Mouse (Mus musculus): ENCODE measurements at regions not wholly inside any gene's neighbourhood (a gene's known extent, or its start where the extent isn't known, plus 50 kb on each side); places are given as distances from the start of the nearest gene placed in this dataset.
"Not testable (repeated sequence)": the region's sequence is repeated elsewhere in the genome, so short reads cannot be mapped to it uniquely, and the experiment has no call there.

GRCm38 (mm10) chr6:7120136-7120535 lies 164.3 kb downstream of the Sdhaf3 start:
- DNase-seq (ENCODE audit: low spot score), result peak; percentile 42

- DNase-seq (ENCODE audit: low spot score), result no peak
Observed at GRCm38 (mm10) chr6:7133042-7133441, 177.2 kb downstream of the Sdhaf3 start.

- no peak for DNase-seq (ENCODE audit: low spot score)
Observed at GRCm38 (mm10) chr6:7134062-7134461, 178.3 kb downstream of the Sdhaf3 start.

- no peak for DNase-seq (ENCODE audit: low spot score)
Observed at GRCm38 (mm10) chr6:7134888-7135287, 179.1 kb downstream of the Sdhaf3 start.

- DNase-seq (ENCODE audit: low spot score), result no peak
Observed at GRCm38 (mm10) chr6:7181711-7182110, 225.9 kb downstream of the Sdhaf3 start.

- no peak for DNase-seq (ENCODE audit: low spot score)
Observed at GRCm38 (mm10) chr6:7199046-7199599, 243.3 kb downstream of the Sdhaf3 start.

GRCm38 (mm10) chr6:7215880-7216279 lies 260.1 kb downstream of the Sdhaf3 start:
- DNase-seq (ENCODE audit: low spot score), result no peak

GRCm38 (mm10) chr6:7252286-7252685 lies 296.5 kb downstream of the Sdhaf3 start:
- no peak for DNase-seq (ENCODE audit: low spot score)

- DNase-seq (ENCODE audit: low spot score), result no peak
Observed at GRCm38 (mm10) chr6:7277431-7277830, 277.2 kb upstream of the Tac1 start.

GRCm38 (mm10) chr6:7306956-7307355 lies 247.7 kb upstream of the Tac1 start:
- DNase-seq (ENCODE audit: low spot score), result no peak

- no peak for DNase-seq (ENCODE audit: low spot score)
Observed at GRCm38 (mm10) chr6:7313496-7313895, 241.2 kb upstream of the Tac1 start.

- no peak for DNase-seq (ENCODE audit: low spot score)
Observed at GRCm38 (mm10) chr6:7326974-7327373, 227.7 kb upstream of the Tac1 start.

GRCm38 (mm10) chr6:7356634-7357033 lies 198.0 kb upstream of the Tac1 start:
- no peak for DNase-seq (ENCODE audit: low spot score)

- no peak for DNase-seq (ENCODE audit: low spot score)
Observed at GRCm38 (mm10) chr6:7367166-7367565, 187.5 kb upstream of the Tac1 start.

GRCm38 (mm10) chr6:7374629-7375028 lies 180.1 kb upstream of the Tac1 start:
- no peak for DNase-seq (ENCODE audit: low spot score)

- no peak for DNase-seq (ENCODE audit: low spot score)
Observed at GRCm38 (mm10) chr6:7375851-7376250, 178.8 kb upstream of the Tac1 start.

- no peak for DNase-seq (ENCODE audit: low spot score)
Observed at GRCm38 (mm10) chr6:7378651-7379050, 176.0 kb upstream of the Tac1 start.

GRCm38 (mm10) chr6:7424731-7425130 lies 129.9 kb upstream of the Tac1 start:
- no peak for DNase-seq (ENCODE audit: low spot score)

- DNase-seq (ENCODE audit: low spot score), result no peak
Observed at GRCm38 (mm10) chr6:7441725-7442124, 113.0 kb upstream of the Tac1 start.

- DNase-seq (ENCODE audit: low spot score), result not testable (repeated sequence)
Observed at GRCm38 (mm10) chr6:7442286-7442685, 112.4 kb upstream of the Tac1 start.

GRCm38 (mm10) chr6:7455881-7456280 lies 98.8 kb upstream of the Tac1 start:
- DNase-seq (ENCODE audit: low spot score), result no peak

- DNase-seq (ENCODE audit: low spot score), result no peak
Observed at GRCm38 (mm10) chr6:7463896-7464295, 90.8 kb upstream of the Tac1 start.

GRCm38 (mm10) chr6:7464346-7464745 lies 90.3 kb upstream of the Tac1 start:
- DNase-seq (ENCODE audit: low spot score), result no peak

- no peak for DNase-seq (ENCODE audit: low spot score)
Observed at GRCm38 (mm10) chr6:7472366-7473026, 82.2 kb upstream of the Tac1 start.
